Mouse (Mus musculus) testis, postnatal 14 days (tissue): ENCODE results near the gene Yipf7.
A peak's percentile ranks its signal among the peaks of the same experiment; 100 is the strongest.

ENCODE experiments used
- DNase-seq: peaks from one replicate; pipeline ENCODE4 v3.0.0; 2021; ENCODE audit warnings: low spot score

The Yipf7 gene

DNA sequence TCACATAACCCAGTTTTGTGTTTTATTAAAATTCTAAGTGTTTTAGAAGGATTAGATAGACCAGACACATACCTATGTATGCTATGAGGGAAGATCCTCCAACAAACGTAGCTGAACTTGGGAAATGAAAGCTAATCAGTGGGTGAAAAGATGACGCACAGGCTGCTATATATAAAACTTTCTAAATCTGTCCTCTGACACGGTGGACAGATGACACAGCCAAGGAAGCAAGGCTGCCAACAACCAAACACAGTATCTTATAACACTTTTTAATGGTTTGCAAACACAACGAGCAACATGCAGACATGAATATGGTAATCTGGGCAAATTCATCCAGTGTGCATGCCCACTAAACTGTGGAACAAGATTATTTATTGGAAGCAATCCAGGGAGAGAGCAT is at the start of gene Yipf7:
TSS of gene Yipf7 (minus strand) at position 160 of the 400 bp plus-strand sequence.
- no peak for DNase-seq

DNA sequence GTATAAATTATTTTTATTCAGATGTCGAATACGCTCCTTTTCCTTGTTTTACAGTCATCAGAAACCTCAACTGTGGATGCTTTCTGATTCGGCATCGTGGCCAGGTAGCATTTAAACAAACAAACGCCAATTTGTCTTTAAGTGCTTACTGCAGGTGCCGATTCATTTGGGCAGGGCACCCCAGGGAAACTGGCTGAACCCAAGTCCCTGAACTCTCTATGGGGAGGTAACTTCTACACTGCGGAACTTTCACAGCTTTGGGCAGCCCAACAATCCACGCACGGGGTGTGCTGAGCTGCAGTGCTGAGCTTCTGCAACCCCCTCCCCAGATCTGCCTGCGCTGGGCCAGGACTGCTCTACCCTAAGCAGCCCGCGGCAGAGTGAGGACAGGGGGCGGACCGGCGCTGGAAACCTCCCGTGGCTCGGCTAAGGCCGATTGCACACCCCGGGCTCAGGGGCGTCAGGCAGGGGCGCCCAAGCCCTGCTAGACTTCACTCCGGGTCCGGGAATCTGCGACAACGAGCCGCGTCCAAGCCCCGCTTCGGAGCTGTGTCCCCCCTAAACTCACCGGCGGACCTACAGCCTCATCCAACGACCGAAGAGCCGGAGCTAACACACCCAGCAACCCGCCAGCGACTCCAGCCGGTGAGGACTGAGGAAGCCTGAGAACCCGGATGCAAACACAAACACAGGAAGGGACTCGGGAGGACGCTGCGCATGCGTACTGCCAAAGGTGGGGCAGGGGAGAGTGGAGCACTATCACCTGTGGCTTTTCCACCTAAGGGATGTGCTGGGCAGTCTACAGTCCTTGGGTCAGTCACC is 49.4 kb upstream of the Yipf7 start, which contains the start of gene Gnpda2:
TSS of gene Gnpda2 (minus strand) at position 701 of the 822 bp plus-strand sequence.
- DNase-seq = peak; percentile 88

- DNase-seq = no peak
Observed at GRCm38 (mm10) chr5:69557404-69557935, 15.0 kb upstream of the Yipf7 start.

DNA sequence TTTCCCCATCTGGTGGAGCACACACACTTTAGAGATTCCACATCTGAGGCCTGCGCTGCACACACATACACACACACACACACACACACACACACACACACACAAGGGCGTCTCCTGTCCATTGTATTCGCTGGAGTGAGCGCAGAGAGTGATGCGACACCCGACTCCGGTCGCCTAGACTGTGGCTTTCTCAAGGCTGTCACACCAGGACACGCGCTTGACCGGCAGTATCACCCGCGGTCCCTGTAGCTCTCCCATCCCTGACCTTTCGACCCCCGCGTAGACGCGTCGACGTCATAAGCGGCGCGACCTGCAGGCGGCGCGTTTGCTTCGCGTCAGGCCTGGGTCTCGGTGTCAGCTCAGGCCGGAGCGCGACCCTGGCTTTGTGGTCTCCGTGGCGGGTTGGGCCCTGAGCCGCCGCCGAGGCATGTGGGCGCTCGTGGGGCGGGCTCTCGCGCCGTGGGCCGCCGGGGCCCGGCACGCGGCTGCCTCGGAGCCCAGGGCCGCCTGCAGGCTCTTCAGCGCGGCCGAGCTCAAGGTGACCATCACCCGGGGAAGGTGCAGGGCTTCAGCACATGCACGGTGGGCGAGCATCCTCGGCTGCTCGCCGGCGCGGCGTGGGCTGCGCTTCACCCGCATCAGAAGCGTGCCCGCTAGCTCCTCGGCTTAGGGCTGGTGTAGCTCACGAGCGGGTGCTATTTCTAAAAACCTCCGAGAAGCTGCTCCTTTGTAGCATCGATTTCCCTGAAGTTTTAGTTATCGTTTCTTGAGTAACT is 14.4 kb upstream of the Yipf7 start, which contains the start of gene Guf1:
TSS of gene Guf1 (plus strand) at position 296 of the 776 bp plus-strand sequence.
- peak; percentile 94 for DNase-seq

DNA sequence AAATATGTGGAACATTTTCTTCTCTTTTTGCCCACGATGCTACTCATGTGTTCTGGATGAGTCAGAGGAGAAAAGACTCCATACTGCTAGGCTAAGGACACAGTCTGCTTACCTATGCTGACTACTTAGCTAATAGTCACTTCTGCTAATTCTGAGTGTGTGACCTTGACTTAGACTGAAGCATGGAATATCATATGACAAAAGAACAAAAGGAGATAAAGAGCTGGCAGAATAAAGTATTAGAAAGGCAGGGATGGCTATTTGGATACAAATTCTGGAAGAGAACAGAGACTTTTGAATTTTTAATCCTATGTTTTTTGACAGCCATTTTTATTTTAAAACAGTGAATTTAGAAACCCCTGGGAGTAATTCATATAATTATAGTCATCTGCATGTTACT is 768 bp downstream of the Yipf7 start:
- DNase-seq = no peak

- DNase-seq = no peak
Observed at GRCm38 (mm10) chr5:69523944-69524343, 18.5 kb downstream of the Yipf7 start.

DNA sequence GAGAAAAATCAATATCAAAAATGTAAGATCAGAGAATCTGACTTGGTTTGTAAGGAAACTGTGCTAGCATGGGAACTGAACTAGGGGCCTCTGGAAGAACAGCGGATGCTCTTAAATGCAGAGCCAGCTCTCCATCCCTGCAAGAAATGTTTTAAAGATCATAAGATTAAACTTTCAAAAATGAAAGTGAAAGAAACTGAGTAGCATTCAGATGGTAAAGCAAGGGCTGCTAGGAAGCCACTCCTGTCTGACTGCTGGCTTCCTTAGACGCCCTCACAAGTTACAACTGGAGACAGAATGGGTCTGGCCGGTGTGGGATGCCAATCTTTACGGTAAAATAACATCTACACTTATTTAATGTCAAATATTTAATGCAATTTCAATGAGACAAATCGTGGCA is 20.4 kb downstream of the Yipf7 start:
- no peak for DNase-seq

GRCm38 (mm10) chr5:69520661-69521278 is 21.7 kb downstream of the Yipf7 start:
- DNase-seq = no peak

GRCm38 (mm10) chr5:69512203-69512602 is 30.2 kb downstream of the Yipf7 start:
- no peak for DNase-seq

DNA sequence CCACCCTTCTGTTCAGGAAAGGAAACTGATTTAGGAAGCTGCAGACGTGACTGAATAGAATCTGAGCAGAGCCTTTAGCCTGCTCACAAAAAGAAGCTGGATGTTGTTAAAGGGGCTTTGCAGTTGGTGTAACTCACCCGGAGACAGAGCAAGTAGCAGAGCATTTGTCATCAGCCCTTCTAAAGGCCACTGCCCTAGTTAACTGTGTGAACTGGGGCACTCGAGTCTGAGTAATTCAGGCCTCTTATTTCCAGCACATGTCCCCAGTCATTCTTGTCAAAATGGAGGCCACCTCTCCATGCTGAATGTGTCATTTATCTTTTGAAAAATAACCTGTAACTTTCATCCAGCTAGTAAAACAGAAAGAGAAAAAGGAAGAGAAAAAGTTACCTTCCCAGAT is 30.8 kb downstream of the Yipf7 start:
- DNase-seq = no peak

DNA sequence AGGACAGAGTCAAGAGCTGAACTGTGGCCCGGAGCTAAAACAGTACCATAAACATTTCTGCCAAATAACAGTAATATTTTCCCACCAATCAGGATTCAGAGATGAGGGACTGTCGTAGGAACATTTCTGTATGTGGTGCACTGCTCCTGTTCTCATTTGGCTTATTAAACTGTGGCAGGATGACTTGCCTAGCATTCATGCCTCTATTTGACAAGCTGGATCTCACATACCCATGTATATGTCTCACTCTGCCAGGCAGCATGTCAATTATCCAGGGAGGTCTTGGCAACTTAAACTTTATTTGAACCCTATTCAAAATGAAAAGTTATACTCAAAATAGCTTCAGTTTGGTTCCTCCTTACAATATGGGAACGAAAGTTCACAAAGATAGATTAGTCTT is 35.4 kb downstream of the Yipf7 start:
- DNase-seq = no peak

GRCm38 (mm10) chr5:69489046-69489445 is 53.4 kb downstream of the Yipf7 start:
- no peak for DNase-seq

GRCm38 (mm10) chr5:69467520-69467919 is 74.9 kb downstream of the Yipf7 start:
- DNase-seq = no peak
